Mouse (Mus musculus): ENCODE data around the gene Ubac2.

DNA sequence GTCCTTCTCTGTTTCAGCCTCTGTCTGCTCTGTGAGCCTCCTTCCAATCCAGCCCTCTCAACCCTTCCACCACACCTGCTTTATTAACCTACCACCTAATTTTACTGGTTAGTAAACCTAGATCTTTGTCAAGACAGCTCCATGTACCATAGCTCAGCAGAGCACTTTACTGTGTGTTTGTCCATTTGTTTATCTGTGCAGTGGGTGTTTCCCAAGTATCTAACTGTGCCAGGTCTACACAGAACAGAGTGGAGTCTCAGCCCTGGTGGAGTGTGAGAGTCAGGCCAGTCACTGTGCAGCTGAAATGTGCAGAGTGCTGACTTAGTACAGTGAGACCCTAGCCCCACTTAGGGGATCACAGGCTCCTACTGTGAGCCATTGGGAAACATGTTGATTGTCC, 125.4 kb downstream of the Ubac2 start:
- TF ChIP-seq EP300 (IDR thresholded peaks at IDR 0.05; ENCODE audit: low read depth) (no peak), CTCF (IDR thresholded peaks at IDR 0.05; ENCODE audit: low read depth) (peak; percentile 12; the same call in 1 of the 2 replicates)
